Mouse (Mus musculus) embryonic fibroblast, embryonic 13.5 days (primary cell): ENCODE data around the gene Mal.

Source experiments
- CTCF ChIP-seq: IDR thresholded peaks from 2 replicates; pipeline ENCODE4 v1.5.1; 2011; ENCODE audit warnings: mild to moderate bottlenecking, control low read depth, low read length, moderate library complexity, borderline replicate concordance; ENCODE audit not compliant: insufficient read depth
- POLR2A ChIP-seq: IDR thresholded peaks from 2 replicates; pipeline ENCODE4 v1.6.1; 2011; ENCODE audit warnings: low read depth, mild to moderate bottlenecking, control low read depth, low read length, moderate library complexity

DNA sequence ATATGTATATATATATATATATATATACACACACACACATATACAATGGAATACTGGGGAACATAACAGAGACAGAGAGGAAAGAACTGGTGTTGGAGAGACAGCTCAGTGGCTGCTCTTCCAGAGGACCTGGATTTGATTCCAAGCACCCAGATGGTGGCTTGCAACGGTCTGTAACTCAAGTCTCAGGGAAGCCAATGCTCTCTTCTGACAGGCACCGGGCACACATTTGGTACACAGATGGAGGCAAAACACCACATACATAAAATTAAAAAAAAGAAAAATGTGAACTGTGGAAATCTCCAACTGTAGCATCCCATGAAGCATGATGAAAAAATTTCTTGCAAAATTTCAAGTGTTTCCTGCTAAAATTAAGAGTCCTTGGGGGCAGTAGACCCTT, 31.7 kb downstream of the Mal start:
- no peak for TF ChIP-seq CTCF
- TF ChIP-seq POLR2A: no peak
